Comparison of ENCODE assay signal across 9 mouse cellular contexts in the genomic region with DNA sequence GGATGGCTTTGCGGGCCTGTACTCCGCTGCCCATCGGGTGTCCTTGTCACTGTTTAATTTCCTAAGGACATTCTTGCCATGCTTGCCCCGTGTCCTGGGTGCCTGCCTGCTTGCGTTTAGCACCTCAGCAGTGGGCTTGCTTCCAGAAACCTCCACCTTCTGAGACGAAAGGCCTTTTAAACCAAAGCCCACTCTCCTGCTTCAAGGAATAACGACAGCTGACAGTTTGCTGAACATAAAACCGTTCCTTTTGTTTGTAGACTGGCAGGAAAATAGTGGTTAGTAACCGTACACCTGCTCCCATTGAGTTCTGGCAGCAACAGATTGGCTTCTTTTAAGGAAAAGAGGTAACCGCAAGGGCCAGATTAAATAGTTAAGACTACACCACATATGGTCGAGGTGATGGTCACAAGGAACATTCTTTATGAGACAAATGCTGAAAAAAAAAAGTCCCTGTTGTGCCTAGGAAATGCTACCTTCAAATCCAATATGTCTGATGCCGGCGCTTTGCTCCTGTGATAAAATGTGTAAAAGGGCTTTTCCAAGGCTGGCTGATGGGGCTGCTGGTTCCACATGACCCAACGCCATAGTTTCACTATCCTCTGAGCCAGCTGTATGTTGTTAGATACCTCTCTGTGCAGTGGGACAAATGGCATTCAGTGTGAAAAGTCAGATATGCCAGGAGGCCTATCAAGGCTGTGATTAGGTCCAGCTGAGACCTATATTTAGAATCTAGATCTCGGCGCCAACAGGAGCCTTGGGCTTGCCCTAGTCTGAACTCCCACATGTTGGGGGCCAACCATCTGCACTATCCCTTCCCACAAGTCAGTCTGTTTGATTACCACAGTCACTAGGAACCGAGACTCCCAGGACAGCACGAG. TPM values are rescaled to one million over a fixed set of nuclear protein-coding genes. Genes with fewer than 3 reads are reported as not detected.
DNase-seq lines count a peak whose midpoint lies in the region; ATAC-seq and TF ChIP-seq lines count a peak whose summit lies in the region.
"Had no signal": no experiment of that assay in that cellular context is flagged by ENCODE, and none has a peak within 500 bp of the region (broad histone marks: within the 10 kb centered on the region; RNA-seq: fewer than 3 reads in every experiment).

No protein-coding gene starts in this region.

- no peak overlapping the region for H3K4me2 ChIP-seq in lung, embryonic 16.5 days (ENCODE audit: low read depth, low read length)
- H3K4me2 ChIP-seq in forebrain, embryonic 11.5 days (ENCODE audit: low read depth, low read length, severe bottlenecking), result no peak overlapping the region
- no peak overlapping the region for H3K4me2 ChIP-seq in neural tube, embryonic 15.5 days
- no peak overlapping the region for H3K4me2 ChIP-seq in intestine, postnatal 0 days (replicated peaks; ENCODE audit: low read depth)

- DNase-seq in lung, postnatal 14 days, result no peak
- no peak for DNase-seq in forebrain, embryonic 11.5 days (ENCODE audit: low spot score)
- DNase-seq in limb, embryonic 10.5 days (ENCODE audit: low spot score), result no peak
- no peak for DNase-seq in urinary bladder, postnatal 4 days (ENCODE audit: low spot score in 2 of 2)
- DNase-seq in layer of hippocampus, postnatal 25 days (ENCODE audit: extremely low spot score in 1 of 2, low spot score in 1 of 2), result no peak

- no peak for TF ChIP-seq CTCF in intestine, postnatal 0 days (IDR thresholded peaks at IDR 0.05; ENCODE audit: low read depth)

- 50% methylated on average over 18 of the region's 18 CpGs for WGBS in lung, embryonic 16.5 days
- WGBS in forebrain, embryonic 11.5 days, result 63% methylated on average over 18 of the region's 18 CpGs
- 71% methylated on average over 18 of the region's 18 CpGs for WGBS in limb, embryonic 10.5 days
- 40% methylated on average over 18 of the region's 18 CpGs for WGBS in neural tube, embryonic 15.5 days
- 73% methylated on average over 18 of the region's 18 CpGs for WGBS in intestine, postnatal 0 days

- H3K27ac ChIP-seq in lung, embryonic 16.5 days (ENCODE audit: low read length), result no peak overlapping the region
- peak overlapping the region; percentile 9; the same call in 1 of the 2 replicates for H3K27ac ChIP-seq in forebrain, embryonic 11.5 days (ENCODE audit: low read depth, low read length)
- peak overlapping the region; percentile 68; the same call in 1 of the 2 replicates for H3K27ac ChIP-seq in limb, embryonic 10.5 days
- H3K27ac ChIP-seq in neural tube, embryonic 15.5 days (replicated peaks), result peak overlapping the region; percentile 88
- H3K27ac ChIP-seq in intestine, postnatal 0 days (ENCODE audit: low read depth, low read length), result no peak overlapping the region; the same call in 1 of the 2 replicates

- peaks cover 37% of the 10 kb centered on the region for H3K4me1 ChIP-seq in lung, embryonic 16.5 days (replicated peaks; ENCODE audit: control insufficient read depth, insufficient read depth, low read length)
- peaks cover 21% of the 10 kb centered on the region for H3K4me1 ChIP-seq in forebrain, embryonic 11.5 days (replicated peaks; ENCODE audit: control insufficient read depth, insufficient read depth, low read length)
- peaks cover 89% of the 10 kb centered on the region for H3K4me1 ChIP-seq in limb, embryonic 10.5 days
- H3K4me1 ChIP-seq in neural tube, embryonic 15.5 days, result peaks cover 61% of the 10 kb centered on the region
- H3K4me1 ChIP-seq in intestine, postnatal 0 days (replicated peaks; ENCODE audit: control insufficient read depth, insufficient read depth, low read length), result peaks cover 10% of the 10 kb centered on the region; the same call in 1 of the 2 replicates

- no peak overlapping the region for H3K4me3 ChIP-seq in lung, embryonic 16.5 days (ENCODE audit: low read length)
- no peak overlapping the region for H3K4me3 ChIP-seq in forebrain, embryonic 11.5 days (ENCODE audit: low read depth, low read length)
- no peak overlapping the region for H3K4me3 ChIP-seq in limb, embryonic 10.5 days
- no peak overlapping the region for H3K4me3 ChIP-seq in neural tube, embryonic 15.5 days (replicated peaks)
- no peak overlapping the region for H3K4me3 ChIP-seq in intestine, postnatal 0 days (ENCODE audit: low read depth, low read length)

- no peak for ATAC-seq in lung, embryonic 16.5 days (ENCODE audit: low read depth)
- no peak for ATAC-seq in forebrain, embryonic 11.5 days (replicated peaks; ENCODE audit: low FRiP score)
- ATAC-seq in neural tube, embryonic 15.5 days (ENCODE audit: low FRiP score), result no peak
- no peak for ATAC-seq in intestine, postnatal 0 days

- 0 out of 2 replicates have a peak overlapping the region, but pooled peaks have one; percentile 18 for H3K9ac ChIP-seq in lung, embryonic 16.5 days (ENCODE audit: low read length)
- no peak overlapping the region; the same call in 1 of the 2 replicates for H3K9ac ChIP-seq in forebrain, embryonic 11.5 days (ENCODE audit: low read length)
- no peak overlapping the region for H3K9ac ChIP-seq in neural tube, embryonic 15.5 days (replicated peaks)
- no peak overlapping the region for H3K9ac ChIP-seq in intestine, postnatal 0 days (ENCODE audit: low read depth, low read length)

- no peaks in the 10 kb centered on the region for H3K9me3 ChIP-seq in lung, embryonic 16.5 days (ENCODE audit: control insufficient read depth, low read length)
- no peaks in the 10 kb centered on the region for H3K9me3 ChIP-seq in forebrain, embryonic 11.5 days (ENCODE audit: control insufficient read depth, low read length)
- H3K9me3 ChIP-seq in limb, embryonic 10.5 days (replicated peaks), result no peaks in the 10 kb centered on the region
- H3K9me3 ChIP-seq in neural tube, embryonic 15.5 days (replicated peaks), result no peaks in the 10 kb centered on the region
- no peaks in the 10 kb centered on the region for H3K9me3 ChIP-seq in intestine, postnatal 0 days (ENCODE audit: control insufficient read depth)

- no peaks in the 10 kb centered on the region for H3K36me3 ChIP-seq in lung, embryonic 16.5 days (ENCODE audit: control insufficient read depth, insufficient read depth, low read length)
- no peaks in the 10 kb centered on the region for H3K36me3 ChIP-seq in forebrain, embryonic 11.5 days (ENCODE audit: control insufficient read depth, insufficient read depth, low read length)
- no peaks in the 10 kb centered on the region for H3K36me3 ChIP-seq in limb, embryonic 10.5 days
- peaks cover 5% of the 10 kb centered on the region; the same call in 1 of the 2 replicates for H3K36me3 ChIP-seq in neural tube, embryonic 15.5 days
- H3K36me3 ChIP-seq in intestine, postnatal 0 days (ENCODE audit: control insufficient read depth, insufficient read depth), result no peaks in the 10 kb centered on the region

- no peaks in the 10 kb centered on the region for H3K27me3 ChIP-seq in lung, embryonic 16.5 days (ENCODE audit: control insufficient read depth, insufficient read depth, low read depth, low read length)
- no peaks in the 10 kb centered on the region for H3K27me3 ChIP-seq in forebrain, embryonic 11.5 days (ENCODE audit: control insufficient read depth, insufficient read depth, low read length)
- H3K27me3 ChIP-seq in limb, embryonic 10.5 days (ENCODE audit: low read depth, poor library complexity, severe bottlenecking), result no peaks in the 10 kb centered on the region
- H3K27me3 ChIP-seq in neural tube, embryonic 15.5 days (replicated peaks), result no peaks in the 10 kb centered on the region
- H3K27me3 ChIP-seq in intestine, postnatal 0 days (replicated peaks; ENCODE audit: control insufficient read depth, insufficient read depth, low read length), result no peaks in the 10 kb centered on the region

RNA-seq across cellular contexts. Expression of a gene that starts 14.2 kb away (rescaled TPM):
- polyA plus RNA-seq in lung, embryonic 16.5 days (2015; fragmentation: Nextera tagmentation; extraction: Ambion mirVana), result 12.9 and 15.1 TPM in 2 replicates
- 10.1 and 11.8 TPM in 2 replicates for polyA plus RNA-seq in forebrain, embryonic 11.5 days (2014; fragmentation: Nextera tagmentation; extraction: Ambion mirVana)
- polyA plus RNA-seq in limb, embryonic 10.5 days (2016; fragmentation: Nextera tagmentation; extraction: Ambion mirVana), result 4.1 and 5.0 TPM in 2 replicates
- 18.5 and 19.9 TPM in 2 replicates for polyA plus RNA-seq in neural tube, embryonic 15.5 days (2015; fragmentation: Nextera tagmentation; extraction: Ambion mirVana)
- polyA plus RNA-seq in intestine, postnatal 0 days (2015; fragmentation: Nextera tagmentation; extraction: Ambion mirVana), result 3.3 and 3.4 TPM in 2 replicates
- 10 to 100 TPM; 54.2 to 60.3 TPM for total RNA-seq in layer of hippocampus, postnatal 25 days (2021)

RNA-seq across cellular contexts. Expression of a gene that starts 57.8 kb away (rescaled TPM):
- 0.58 and 1.6 TPM in 2 replicates for polyA plus RNA-seq in lung, embryonic 16.5 days (2015; fragmentation: Nextera tagmentation; extraction: Ambion mirVana)
- 1.1 and 1.2 TPM in 2 replicates for polyA plus RNA-seq in forebrain, embryonic 11.5 days (2014; fragmentation: Nextera tagmentation; extraction: Ambion mirVana)
- polyA plus RNA-seq in limb, embryonic 10.5 days (2016; fragmentation: Nextera tagmentation; extraction: Ambion mirVana), result not detected in 2 replicates
- polyA plus RNA-seq in neural tube, embryonic 15.5 days (2015; fragmentation: Nextera tagmentation; extraction: Ambion mirVana), result 3.2 and 32.6 TPM in 2 replicates
- 2,043 and 2,206 TPM in 2 replicates for polyA plus RNA-seq in intestine, postnatal 0 days (2015; fragmentation: Nextera tagmentation; extraction: Ambion mirVana)
- total RNA-seq in layer of hippocampus, postnatal 25 days (2021), result not detected
- total RNA-seq: megakaryocyte, adult 5-6 weeks had no signal

Comparison
In these comparisons a context has a peak if more than half of its experiments do, and no peak if none do; other contexts are left out.
1. H3K27ac ChIP-seq: peak in forebrain, embryonic 11.5 days (single experiment), limb, embryonic 10.5 days (single experiment) and neural tube, embryonic 15.5 days (single experiment); none in lung, embryonic 16.5 days (single experiment) and intestine, postnatal 0 days (single experiment).
2. RNA of a gene that starts 57.8 kb away (polyA plus RNA-seq): 2,043 to 2,206 TPM in intestine, postnatal 0 days; 3.2 to 32.6 TPM in neural tube, embryonic 15.5 days, 1.1 to 1.2 TPM in forebrain, embryonic 11.5 days, 0.58 to 1.6 TPM in lung, embryonic 16.5 days and not detected in limb, embryonic 10.5 days; every median in the first group is over 10 times any median in the second.